Mouse (Mus musculus) heart, adult 2 months (tissue): Measurements from ENCODE around the gene Cracr2a. TPM values are rescaled to one million over a fixed set of nuclear protein-coding genes. Genes with fewer than 3 reads are reported as not detected.

ENCODE experiments used
- DNase-seq, 2 experiments: peaks; one replicate each; pipeline ENCODE4 v3.0.0; 2021
- H3K27ac ChIP-seq: fragments of 200-600 bp; 2 replicates; pipeline ENCODE4 v1.8.1; 2022
- H3K27me3 ChIP-seq: fragments of 200-500 bp; 2 replicates; pipeline ENCODE4 v1.6.1; 2012; ENCODE audit warnings: mild to moderate bottlenecking, low read length, inconsistent platforms, mixed read lengths; ENCODE audit not compliant: control insufficient read depth, insufficient read depth
- H3K36me3 ChIP-seq: fragments of 200-500 bp; 2 replicates; pipeline ENCODE4 v1.6.1; 2012; ENCODE audit warnings: low read length, inconsistent platforms; ENCODE audit not compliant: control insufficient read depth, insufficient read depth
- H3K4me1 ChIP-seq: fragments of 200-500 bp; 2 replicates; pipeline ENCODE4 v1.6.1; 2011; ENCODE audit warnings: low read length; ENCODE audit not compliant: control insufficient read depth, insufficient read depth
- H3K4me3 ChIP-seq: fragments of 200-600 bp; 2 replicates; pipeline ENCODE4 v1.8.1; 2022
- H3K79me2 ChIP-seq: fragments of 200-500 bp; replicated peaks from 2 replicates; pipeline ENCODE4 v1.6.1; 2012; ENCODE audit warnings: mild to moderate bottlenecking, inconsistent platforms, low read length, moderate library complexity, mixed read lengths; ENCODE audit not compliant: control insufficient read depth, insufficient read depth
- H3K9ac ChIP-seq: fragments of 200-500 bp; 2 replicates; pipeline ENCODE4 v1.6.1; 2012; ENCODE audit warnings: low read depth, mild to moderate bottlenecking, control low read depth, inconsistent platforms, low read length, mixed read lengths
- CTCF ChIP-seq: fragments of 200-600 bp; IDR thresholded peaks from 2 replicates; pipeline ENCODE4 v1.8.1; 2022; ENCODE audit warnings: antibody characterized with exemption, mild to moderate bottlenecking, moderate library complexity
- EP300 ChIP-seq: fragments of 200-500 bp; IDR thresholded peaks from 2 replicates; pipeline ENCODE4 v1.6.1; 2011; ENCODE audit warnings: low read depth, low read length, control low read depth; ENCODE audit not compliant: insufficient read depth
- POLR2A ChIP-seq: fragments of 200-500 bp; IDR thresholded peaks from 2 replicates; pipeline ENCODE4 v1.6.1; 2011; ENCODE audit warnings: mild to moderate bottlenecking, low read depth, low read length, control low read depth; ENCODE audit not compliant: insufficient read depth
- WGBS: fragments of 180-500 bp; shearing (Covaris S2); methylation state at CpG from one replicate; pipeline ENCODE4 v1.1.7; 2018; 5-methylcytosine and 5-hydroxymethylcytosine counted together
- intact Hi-C: fragments of 180-260 bp; cut with DNase I; formaldehyde crosslinking; loops from one replicate; pipeline ENCODE4 v1.15.1; 2025
- polyA plus RNA-seq: library from polyadenylated mRNA; depleted of rRNA; stranded (reverse); fragments of >200 nt; gene quantifications from 2 replicates; pipeline ENCODE4 v1.2.3, GENCODE M21; 2012
- total RNA-seq, 2 experiments: library from RNA; stranded (reverse); gene quantifications; 2 replicates each; pipeline ENCODE4 v1.2.3; 2021

Gene Cracr2a
- total and polyA plus RNA-seq, 3 experiments: 1.1 to 1.4 (median 1.4) TPM

- Histone ChIP-seq H3K4me1 (peaks cover 1% of the 10 kb centered on the region), H3K27me3 (no peaks in the 10 kb centered on the region), H3K27ac (no peak overlapping the region), H3K36me3 (no peaks in the 10 kb centered on the region), H3K4me3 (peak overlapping the region; percentile 18; the same call in 1 of the 2 replicates), H3K79me2 (no peaks in the 10 kb centered on the region), H3K9ac (peak overlapping the region; percentile 38; the same call in 1 of the 2 replicates)
- TF ChIP-seq POLR2A: no peak
- TF ChIP-seq CTCF: peak; percentile 88
- intact Hi-C loops: loop anchor here (1.0 kb wide), 3 partner anchors 21 to 80 kb away; partner anchors contain the start of gene Cracr2a
- peak; percentile 70 to 74 for DNase-seq
- 5% methylated on average over 15 of the region's 15 CpGs for WGBS
Observed at GRCm38 (mm10) chr6:127582391-127583176, 21.4 kb downstream of the Cracr2a start.

GRCm38 (mm10) chr6:127591467-127591866 is 30.3 kb downstream of the Cracr2a start:
- H3K79me2 ChIP-seq: no peaks in the 10 kb centered on the region
- no peaks in the 10 kb centered on the region for H3K36me3 ChIP-seq
- H3K27ac ChIP-seq: no peak overlapping the region
- no peak for DNase-seq
- intact Hi-C loops: no loop called here
- H3K4me1 ChIP-seq: no peaks in the 10 kb centered on the region
- 73% methylated on average over 3 of the region's 3 CpGs for WGBS
- no peaks in the 10 kb centered on the region for H3K27me3 ChIP-seq
- TF ChIP-seq EP300 (no peak), POLR2A (no peak), CTCF (no peak)
- H3K9ac ChIP-seq: no peak overlapping the region
- no peak overlapping the region for H3K4me3 ChIP-seq

- intact Hi-C loops: no loop called here
- 63% methylated on average over 4 of the region's 4 CpGs for WGBS
- H3K4me3 ChIP-seq: no peak overlapping the region
Observed at GRCm38 (mm10) chr6:127593487-127593886, 32.3 kb downstream of the Cracr2a start.

GRCm38 (mm10) chr6:127599280-127599679 is 38.1 kb downstream of the Cracr2a start:
- Histone ChIP-seq H3K9ac (no peak overlapping the region), H3K4me1 (no peaks in the 10 kb centered on the region), H3K27ac (no peak overlapping the region), H3K79me2 (no peaks in the 10 kb centered on the region), H3K36me3 (no peaks in the 10 kb centered on the region), H3K27me3 (no peaks in the 10 kb centered on the region), H3K4me3 (no peak overlapping the region)
- TF ChIP-seq EP300: no peak
- TF ChIP-seq POLR2A: no peak
- TF ChIP-seq CTCF: no peak
- 85% methylated on average over 6 of the region's 6 CpGs for WGBS
- DNase-seq: no peak
- intact Hi-C loops: no loop called here

More at GRCm38 (mm10) chr6:127593487-127593886, 32.3 kb downstream of the Cracr2a start:
- no peaks in the 10 kb centered on the region for H3K79me2 ChIP-seq
- H3K36me3 ChIP-seq: no peaks in the 10 kb centered on the region
- no peak for DNase-seq
- H3K27me3 ChIP-seq: no peaks in the 10 kb centered on the region
- no peak overlapping the region for H3K9ac ChIP-seq
- no peaks in the 10 kb centered on the region for H3K4me1 ChIP-seq
- no peak for TF ChIP-seq EP300
- no peak for TF ChIP-seq CTCF
- no peak for TF ChIP-seq POLR2A
- no peak overlapping the region for H3K27ac ChIP-seq

DNA sequence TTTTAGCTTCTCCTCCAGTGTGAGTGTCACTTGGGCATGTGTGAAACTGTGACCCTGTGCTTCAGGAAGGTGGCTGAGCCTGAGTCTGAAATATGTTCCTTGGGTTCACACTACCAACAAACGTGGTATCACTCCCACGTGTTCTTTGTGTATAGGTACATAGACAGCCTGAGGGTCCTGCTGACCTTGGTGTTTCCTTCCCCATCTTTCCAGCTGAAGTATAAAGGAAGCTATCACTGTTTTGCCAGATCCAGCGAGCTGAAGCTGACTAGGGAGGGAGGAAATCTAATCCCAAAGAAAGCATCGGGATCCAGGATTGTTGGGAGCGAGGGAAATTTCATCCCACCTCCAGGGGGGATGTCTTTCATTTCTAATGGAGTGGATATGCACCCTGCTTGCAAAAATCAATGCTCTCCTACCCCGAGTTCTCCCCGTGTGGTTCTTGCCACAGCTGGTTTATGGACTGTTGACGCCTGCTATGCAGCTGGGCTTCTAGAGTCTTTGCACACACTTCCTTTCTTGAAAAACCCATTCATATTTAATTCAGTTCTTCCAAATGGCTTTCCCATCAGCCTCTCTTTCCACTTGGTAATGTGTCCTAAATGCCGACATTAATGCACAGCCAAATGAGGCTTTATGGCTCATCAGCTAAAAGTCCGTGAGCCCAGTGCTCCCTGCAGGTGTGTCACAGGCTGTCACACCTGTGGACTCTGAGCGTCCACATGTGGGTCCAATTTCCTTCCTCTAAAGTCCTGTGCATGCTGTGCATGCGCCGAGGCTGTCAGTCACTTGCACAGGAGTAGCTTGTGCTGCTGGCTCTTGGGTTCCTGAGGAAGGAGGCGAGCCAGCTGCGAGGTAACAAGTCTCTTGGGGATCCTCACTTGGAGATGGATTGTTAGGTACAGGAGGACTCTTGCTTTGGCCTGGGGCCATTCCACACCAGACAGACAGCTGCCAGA is 44.2 kb downstream of the Cracr2a start:
- no peaks in the 10 kb centered on the region for H3K27me3 ChIP-seq
- intact Hi-C loops: no loop called here
- WGBS: 68% methylated on average over 15 of the region's 15 CpGs
- no peaks in the 10 kb centered on the region for H3K79me2 ChIP-seq
- no peak for DNase-seq
- TF ChIP-seq POLR2A (no peak), CTCF (no peak), EP300 (no peak)
- no peak overlapping the region for H3K27ac ChIP-seq
- H3K36me3 ChIP-seq: no peaks in the 10 kb centered on the region
- H3K4me3 ChIP-seq: no peak overlapping the region
- H3K4me1 ChIP-seq: no peaks in the 10 kb centered on the region
- H3K9ac ChIP-seq: no peak overlapping the region
